Mouse (Mus musculus) left cerebral cortex, adult 18-20 months (tissue): Measurements from ENCODE around the gene Mthfd2l. TPM values are rescaled to one million over a fixed set of nuclear protein-coding genes. Genes with fewer than 3 reads are reported as not detected.

Source experiments
- DNase-seq, 2 experiments: peaks; one replicate each; pipeline ENCODE4 v3.0.0; 2021 to 2022; ENCODE audit warnings: low spot score in 2 of 2, mixed read lengths in 1 of 2
- total RNA-seq, 2 experiments: library from RNA; stranded (reverse); gene quantifications; 2 replicates each; pipeline ENCODE4 v1.2.3; 2021

Gene Mthfd2l
- total RNA-seq, 2 experiments from 2014 or later: 16.4 to 17.1 TPM

DNA sequence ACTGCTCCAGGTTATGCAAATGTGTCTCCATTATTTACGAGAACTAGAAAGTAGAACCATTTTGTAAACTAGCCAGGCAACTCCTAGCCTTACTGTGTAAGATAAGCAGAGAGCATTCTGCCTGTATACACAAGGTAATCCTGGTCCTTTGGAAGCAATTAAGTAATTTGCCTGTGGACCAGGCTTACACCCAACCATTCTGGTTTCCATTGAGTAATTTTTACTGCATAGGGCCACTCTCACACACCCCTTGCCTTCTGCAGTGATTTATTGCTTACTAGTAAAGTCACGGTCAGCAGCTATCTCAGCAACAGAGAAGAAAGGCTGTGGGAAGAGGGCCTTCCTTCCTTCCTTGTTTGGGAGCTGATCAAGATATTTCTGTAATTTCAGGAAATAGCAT, 5.8 kb downstream of the Mthfd2l start:
- no peak for DNase-seq

DNA sequence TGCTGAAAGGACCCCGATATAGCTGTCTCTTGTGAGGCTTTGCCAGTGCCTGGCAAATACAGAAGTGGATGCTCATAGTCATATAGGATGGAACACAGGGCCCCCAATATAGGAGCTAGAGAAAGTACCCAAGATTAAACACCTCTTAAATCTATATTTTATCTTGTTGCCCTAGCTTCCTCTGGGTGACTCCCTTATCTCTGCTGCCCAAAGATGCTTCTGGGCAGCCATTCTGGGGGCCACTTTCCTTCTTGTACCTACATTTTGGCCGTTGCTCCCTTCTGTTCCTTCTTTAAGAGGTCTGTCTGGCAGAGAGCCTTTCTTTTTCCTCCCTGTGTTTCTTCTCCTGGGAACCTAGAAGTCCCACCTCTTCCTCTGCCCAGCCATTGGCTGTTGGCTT, 14.5 kb downstream of the Mthfd2l start:
- no peak for DNase-seq

DNA sequence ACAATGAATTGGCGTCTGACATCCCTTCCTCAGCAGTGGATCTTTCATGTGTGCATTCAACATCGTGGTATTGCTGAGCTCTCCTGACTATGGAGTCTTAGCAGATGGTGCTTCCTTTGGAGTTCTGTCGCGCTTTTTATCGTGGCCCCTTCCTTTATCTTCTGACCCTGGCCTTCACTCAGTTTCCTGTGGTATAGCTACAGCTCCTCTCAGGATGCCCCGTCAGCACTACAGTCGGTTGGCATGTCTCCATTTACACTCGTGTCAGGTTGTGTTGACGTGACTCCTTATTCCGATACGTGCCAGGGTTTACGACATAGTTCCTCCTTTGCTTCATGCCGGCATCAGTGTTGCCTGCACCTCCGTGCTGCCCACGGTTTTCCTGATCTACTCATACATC, 18.6 kb downstream of the Mthfd2l start:
- DNase-seq: no peak

DNA sequence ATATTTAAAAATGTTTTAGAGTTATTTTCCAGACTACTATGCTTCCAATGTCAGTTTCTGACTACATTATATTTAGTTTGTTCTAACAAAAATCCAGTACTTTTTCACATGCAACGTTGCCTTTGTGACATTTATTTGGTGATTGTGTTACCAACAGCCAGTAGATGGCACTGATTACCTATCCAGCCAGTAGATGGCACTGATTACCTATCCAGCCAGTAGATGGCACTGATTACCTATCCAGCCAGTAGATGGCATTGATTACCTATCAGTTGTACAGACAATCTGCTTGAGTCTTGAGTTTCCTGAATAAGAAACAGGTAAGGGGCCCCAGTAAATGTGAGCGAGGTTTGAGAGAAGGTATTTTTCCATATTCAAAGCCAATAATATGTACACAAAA, 20.6 kb downstream of the Mthfd2l start:
- DNase-seq: peak; percentile 34 to 37

DNA sequence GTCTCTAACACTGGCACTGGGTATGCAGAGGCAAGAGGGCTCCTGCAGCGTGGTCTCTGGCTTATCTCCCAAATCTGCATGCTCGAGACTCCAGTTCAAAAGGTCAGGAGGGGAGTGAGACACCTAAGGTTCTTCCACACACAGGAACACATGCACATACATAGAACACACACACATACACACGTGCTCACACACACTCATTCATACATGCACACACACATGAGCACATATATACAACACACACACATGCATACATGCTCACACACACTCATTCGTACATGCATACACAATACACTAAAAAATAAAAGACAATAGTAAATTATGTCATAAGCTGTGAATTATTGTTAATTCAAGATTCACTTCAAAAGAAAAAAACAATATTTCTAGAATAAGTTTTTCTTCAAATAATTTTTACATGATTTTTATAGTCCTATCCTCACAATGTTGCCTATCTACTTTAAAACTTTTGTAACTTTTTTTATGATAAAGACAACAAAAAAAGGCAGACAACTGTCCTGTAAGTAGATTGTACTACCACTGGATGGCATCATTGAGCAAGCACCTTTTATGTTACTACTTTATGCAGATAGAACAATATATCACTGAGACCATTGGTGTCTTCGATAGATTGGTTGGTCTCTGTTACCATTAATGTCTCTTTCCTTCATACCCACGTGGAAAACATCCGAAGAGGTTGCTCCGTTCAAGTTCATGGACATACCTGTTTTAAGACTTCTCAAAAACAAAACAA, 22.0 kb downstream of the Mthfd2l start:
- DNase-seq: no peak

DNA sequence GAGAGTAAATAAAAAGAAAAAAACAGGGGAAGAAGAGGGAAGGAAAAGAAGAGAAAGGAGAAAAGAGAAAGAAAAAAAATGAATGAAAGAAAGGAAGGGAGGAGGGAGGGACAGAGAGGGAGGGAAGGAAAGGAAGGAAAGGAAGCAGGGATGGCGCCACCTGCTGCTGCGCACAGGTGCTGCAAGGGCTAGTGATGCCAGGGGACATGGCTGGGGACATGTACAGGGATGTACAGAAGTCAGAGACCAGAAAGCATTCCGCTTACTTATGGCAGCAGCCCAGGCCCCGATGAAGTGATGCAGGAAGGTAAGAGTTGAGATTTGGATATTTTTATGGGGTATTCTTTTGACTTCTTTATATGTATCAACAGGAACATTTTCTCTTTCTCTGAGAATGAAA, 33.4 kb downstream of the Mthfd2l start:
- DNase-seq: no peak

DNA sequence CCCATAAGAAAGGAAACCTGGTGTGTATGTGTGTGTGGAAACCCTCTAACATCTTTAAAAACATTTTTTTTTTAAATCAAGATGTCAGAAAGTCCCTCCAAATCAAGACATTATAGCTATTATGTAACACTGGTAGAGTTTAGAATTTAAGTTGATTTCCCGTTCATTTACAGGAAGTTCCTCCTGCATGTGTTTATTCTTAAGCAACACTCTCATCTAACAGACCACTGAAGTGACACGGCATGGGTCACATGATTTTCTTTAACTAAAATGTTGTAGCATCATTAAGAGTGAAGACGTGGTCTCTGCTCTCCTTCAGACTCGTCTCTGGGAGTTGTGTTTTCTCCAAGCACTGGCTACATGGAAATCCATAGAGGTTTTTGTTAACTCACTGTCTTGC, 33.8 kb downstream of the Mthfd2l start:
- DNase-seq: no peak

DNA sequence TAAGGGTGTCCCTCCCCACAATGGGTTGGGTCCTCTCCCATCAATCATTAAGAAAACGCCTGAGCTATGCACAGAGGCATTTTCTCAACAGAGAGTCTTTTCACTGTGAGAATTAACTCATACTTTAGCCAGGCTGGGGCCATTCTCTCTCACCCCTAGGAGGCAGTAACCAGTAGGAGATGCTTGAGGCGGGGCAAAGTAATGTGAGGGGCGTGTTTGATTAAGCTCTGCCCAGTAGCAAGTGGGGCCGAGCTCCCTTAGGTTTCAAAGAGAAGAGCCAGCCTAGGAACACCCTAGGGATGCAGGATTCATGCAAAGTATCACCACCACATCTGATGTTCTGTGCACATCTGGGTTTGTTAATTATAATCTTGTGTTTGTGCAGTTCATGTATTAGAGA, 34.5 kb downstream of the Mthfd2l start:
- no peak for DNase-seq

DNA sequence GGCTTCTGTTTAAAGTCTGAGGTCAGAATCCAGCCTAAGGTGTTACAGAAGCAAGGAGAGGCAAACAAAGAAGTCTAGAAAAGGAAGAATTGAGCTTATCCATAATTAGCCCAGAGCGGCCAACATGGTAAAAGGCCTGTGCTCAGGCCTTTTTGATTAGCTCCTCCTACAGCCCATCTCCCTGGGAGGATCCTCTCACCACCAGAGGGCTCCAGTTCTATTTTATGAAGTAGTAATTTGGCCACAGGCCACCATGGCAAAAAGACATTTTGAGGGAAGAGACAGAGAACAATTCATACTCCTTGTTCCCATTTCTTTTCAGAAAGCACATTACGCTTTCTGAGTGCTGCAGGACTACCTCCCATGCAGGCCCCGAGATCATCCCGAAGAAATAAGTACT, 46.3 kb downstream of the Mthfd2l start:
- DNase-seq: peak; percentile 63 to 82

DNA sequence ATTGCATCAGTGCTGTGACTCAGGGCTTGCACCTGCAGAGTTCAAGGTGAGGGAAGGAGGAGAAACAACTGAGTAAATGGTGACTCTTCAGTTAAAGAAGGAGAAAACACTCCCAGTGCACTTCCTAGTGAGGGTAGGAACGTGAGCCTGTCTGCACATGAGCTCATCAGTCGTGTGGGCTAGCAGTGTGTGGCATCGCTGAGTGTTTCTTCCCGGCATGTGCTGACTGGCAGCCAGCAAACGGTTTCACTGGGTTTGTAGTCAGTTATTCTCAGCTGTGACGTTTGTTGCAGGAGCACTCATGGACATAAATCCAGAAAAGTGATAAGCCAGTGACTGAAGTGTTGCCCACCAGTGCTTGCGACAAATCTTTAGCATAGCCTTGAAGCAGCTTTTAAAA, 49.4 kb downstream of the Mthfd2l start:
- DNase-seq: peak in 1 of 2 experiments; percentile 8

DNA sequence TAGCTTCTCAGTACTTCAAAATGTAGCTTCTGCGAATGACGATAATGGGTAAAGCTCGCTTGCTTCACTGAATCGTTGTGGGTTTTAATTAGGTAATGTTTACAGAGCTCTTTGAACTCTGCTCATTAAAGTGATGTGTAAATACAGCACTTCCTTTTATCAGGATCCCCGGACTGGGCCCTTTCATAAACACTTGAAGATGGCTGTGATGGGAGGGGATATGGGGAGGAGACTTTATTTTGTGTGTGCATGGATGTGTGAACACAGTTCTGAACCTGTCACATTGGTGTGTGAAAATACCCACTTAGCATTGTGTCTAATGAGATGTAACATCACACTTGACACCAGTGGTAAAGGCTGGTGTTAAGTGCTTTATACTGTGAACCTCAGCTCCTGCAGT, 56.7 kb downstream of the Mthfd2l start:
- no peak for DNase-seq

DNA sequence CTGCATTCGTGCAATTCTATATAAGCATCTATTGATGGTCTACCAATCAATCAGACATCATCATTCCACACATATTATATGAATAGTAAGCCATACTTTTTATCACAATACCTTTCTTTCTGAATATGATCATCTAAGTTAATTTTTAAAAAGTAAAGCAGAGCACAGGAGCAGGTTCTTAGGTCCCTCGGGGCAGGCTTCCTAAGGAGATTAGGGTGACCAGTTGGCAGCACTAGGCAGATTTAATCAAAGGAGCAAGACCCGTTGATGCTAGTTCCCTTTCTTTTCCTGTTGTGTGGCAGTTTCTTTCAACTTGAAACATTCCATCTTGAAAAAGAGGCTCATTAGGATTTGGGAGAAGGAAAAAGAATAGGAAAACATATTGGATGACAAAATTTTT, 57.2 kb downstream of the Mthfd2l start:
- no peak for DNase-seq

DNA sequence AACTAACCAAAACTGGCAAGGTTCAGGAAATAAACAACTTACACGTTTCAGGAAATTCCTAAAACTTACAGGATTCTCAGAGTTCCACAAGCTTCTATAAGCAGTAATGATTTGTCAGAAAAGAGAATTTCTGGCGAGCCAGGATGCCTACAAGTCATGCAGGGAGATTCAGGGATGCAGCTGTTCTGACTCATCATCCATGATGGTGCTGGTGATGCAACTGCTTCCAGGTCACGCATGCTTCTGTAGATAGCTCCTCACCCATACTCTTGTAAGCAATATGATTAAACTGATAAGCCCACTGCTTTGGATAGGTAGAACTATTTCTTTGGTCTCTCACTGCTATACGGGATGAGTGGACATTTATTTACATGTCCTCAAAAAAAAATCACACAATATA, 57.7 kb downstream of the Mthfd2l start:
- no peak for DNase-seq

DNA sequence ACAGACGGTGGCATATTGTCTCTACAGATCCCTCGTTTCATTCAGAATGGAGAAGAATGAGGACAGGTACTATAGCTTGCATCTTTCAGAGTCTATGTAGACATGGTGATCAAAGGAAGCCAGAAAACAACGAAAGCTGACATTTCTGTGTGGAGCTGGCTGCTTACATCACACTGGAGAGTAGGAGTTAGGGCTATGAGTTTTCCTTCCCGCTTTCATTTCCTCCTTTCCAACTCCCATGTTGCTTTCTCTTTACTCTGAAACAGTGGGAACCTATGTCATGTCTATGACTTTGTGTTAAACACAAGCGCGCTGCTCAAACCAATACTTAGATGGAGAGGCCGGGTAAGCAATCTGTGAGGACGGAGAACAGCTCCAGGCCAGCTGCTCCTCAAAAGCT, 69.0 kb downstream of the Mthfd2l start:
- DNase-seq: no peak

DNA sequence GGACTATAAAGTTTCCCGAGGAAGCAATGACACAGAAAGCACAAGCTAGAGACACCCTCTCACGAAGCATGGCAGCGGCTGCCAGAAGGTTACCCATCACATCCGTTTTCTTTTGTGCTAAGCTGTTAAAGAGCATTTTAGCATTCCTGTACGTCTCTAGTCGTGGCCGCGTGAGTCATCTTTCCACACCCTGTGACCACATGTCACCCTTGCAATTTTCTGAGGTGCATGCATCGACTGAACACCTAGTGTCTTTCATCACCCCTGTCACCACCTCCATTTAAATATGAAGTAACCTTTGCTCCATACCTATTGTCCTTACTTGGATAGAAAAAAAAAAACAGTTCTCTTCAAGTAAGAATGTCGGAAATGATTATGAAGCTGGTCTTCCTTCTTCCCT, 84.3 kb downstream of the Mthfd2l start:
- no peak for DNase-seq

DNA sequence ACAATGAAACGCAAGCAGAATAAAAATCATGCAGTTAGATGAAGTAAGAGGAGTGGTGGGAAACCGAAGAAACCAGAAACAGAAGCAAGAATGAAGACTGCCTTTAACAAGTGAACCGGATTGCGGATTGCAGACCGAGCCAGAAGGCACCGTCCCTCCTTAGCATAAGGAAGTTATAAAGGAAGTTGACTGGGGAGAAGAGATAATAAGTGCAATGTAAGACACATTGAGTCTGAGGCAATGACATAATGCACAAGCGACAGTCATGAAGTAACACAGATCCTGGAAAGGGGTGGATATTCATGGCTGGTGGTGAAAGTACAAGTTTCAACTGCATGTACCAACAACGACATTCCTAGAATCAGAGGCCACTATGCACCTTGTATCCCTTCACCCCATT, 92.2 kb downstream of the Mthfd2l start:
- no peak for DNase-seq

DNA sequence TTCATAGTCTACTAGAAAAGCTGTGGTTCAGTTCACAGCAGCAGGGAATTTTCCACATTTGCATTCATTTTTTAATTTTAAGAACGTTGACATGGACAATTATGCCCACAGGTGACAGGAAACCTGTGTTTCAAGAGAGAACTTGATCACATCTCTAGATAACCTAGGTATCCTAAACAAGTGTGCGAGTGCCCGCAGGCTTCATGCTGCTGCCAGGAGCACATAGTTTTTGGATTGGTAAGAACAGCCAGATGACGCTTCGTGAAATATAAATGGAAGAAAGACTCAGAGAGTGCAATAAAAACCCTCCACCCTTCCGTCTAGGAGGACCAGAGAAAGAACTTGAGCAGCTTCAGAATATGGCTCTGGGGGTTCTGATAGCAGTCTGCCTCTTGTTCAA, 96.2 kb downstream of the Mthfd2l start, which contains the start of gene Epgn:
Gene Epgn, plus strand, starts transcription at position 301 of the 400 bp plus-strand sequence.
- DNase-seq: no peak

DNA sequence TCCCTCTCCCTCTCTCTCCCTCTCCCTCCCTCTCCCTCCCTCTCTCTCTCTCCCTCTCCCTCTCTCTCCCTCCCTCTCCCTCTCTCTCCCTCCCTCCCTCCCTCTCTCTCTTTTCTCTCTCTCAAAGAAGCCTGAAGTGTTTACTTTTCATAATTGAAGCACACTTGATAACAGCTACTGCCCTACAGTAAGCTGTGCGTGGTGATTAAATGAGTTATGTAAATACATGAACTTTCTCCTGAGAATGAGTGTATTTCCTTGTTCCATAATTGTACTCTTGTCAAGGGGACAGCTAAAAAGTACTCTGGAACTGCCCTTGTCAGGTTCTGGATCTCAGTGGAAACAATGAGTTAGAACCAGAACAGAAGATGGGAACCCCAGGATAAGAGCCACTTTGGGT, 96.9 kb downstream of the Mthfd2l start:
- DNase-seq: no peak

DNA sequence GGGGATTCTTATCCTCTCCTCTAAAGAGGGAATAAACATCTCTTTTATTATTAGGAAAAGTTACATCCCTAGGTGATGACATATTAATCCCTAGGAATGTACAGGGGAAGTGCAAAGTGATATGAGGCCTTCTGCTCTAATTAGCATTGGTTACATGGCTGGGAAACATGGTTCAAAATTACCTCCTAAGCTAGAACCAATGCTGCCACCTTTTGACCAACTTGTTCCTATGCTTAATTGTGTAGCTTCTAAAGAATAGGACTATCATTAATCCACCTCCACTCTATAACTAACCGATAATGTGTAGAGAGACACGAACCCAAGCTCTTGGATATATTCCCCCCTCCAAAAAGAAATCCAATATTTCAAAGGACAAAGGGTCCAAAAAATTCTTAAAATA, 99.7 kb downstream of the Mthfd2l start:
- no peak for DNase-seq

DNA sequence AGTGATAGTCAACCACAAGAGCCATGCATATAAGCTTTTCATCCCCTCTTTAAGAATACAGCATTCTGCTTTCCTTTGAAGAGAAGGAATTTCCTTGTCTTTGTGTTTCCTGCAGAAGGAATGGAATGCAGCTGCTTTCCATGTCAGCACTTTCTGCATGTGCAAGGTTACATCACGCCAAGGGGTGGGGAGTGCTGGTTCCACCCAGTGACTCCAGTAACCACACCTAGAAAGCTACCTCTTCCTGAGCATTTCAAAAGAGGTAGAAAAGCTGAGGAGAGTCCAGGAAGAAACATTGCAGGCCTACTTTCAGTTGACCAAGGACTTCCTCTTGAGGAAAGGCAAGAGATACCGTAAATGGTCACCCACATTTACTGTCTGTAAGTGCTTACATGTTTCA, 104.4 kb downstream of the Mthfd2l start:
- DNase-seq: no peak

DNA sequence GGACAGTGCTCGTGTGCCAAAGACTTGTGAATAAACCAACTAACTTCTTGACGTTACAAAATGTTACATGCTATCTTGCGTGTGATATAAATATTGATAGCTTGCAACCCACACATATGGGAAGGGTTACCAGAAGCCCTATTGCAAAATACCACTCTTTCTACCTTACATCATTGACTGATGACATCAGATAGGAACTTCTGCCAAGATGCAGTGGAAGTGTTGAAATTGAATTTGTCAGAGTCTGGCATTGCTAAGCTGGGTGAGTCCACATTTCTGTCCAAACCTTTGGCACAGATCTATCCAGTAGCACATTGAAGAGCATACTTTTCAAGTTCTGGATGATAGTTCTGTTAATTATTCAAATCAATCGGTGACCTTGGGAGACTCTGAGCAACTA, 105.7 kb downstream of the Mthfd2l start:
- no peak for DNase-seq

DNA sequence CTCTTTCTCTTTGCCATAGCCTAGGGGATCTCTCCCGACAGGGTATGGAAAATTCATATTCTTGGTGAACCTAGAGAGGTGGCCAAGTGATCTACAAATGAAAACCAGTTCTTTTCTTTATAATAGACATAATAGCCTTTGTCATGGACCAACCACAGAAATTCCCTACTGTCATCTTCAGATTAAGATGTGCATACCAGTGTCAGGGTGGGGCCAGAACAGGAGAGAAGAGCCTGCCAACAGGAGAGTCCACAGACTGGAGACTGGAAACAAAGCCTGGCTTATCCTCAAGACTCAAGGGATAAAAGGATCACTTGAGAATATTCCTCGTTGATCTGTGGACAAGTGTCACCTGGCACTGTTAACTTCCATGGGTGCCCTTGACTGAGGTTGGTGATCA, 106.8 kb downstream of the Mthfd2l start:
- no peak for DNase-seq

DNA sequence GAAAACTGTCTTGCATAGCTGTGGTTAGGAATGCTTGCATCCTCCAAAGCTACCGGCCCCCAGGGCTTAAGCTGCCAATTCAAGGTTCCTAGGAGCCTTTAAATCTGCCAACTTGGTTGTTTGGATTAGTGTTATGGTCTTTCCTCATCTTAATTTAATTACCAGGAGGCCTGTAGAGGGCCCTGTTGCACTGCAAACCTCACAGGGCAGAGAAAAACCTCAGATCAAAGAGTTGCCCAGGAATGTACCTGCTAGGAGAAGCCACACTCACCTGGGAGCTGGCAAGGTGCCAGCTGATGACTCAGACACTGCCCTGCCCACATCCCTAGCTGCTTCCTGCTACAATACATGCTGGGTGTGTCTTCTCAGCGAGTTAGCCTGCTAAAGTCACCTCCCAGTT, 107.6 kb downstream of the Mthfd2l start:
- DNase-seq: peak; percentile 2 to 3

DNA sequence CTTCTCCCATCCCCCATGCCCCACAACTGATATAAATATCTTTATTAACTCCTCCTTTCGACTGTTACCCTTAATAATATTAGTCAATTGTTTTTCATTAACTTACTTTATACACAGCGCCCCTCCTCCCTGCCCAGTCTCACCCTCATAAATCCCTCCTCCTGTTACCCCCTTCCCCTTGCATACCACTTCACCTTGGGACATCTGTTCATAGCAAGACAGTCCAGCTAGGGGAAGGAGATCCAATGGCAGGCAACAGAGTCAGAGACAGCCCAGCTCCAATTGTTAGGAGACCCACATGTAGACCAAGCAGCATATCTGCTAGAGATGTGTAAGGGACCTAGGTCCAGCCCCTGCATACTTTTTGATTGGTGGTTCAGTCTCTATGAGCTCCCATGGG, 108.0 kb downstream of the Mthfd2l start:
- no peak for DNase-seq
